Mouse (Mus musculus) urinary bladder, postnatal 0 days (tissue): Measurements from ENCODE around the gene Lrriq3. TPM values are rescaled to one million over a fixed set of nuclear protein-coding genes. Genes with fewer than 3 reads are reported as not detected.

Source experiments
- polyA plus RNA-seq: library from polyadenylated mRNA; unstranded; fragments of >200 nt; fragmentation: Nextera tagmentation; extraction: Ambion mirVana; gene quantifications from 2 replicates; pipeline ENCODE4 v1.2.1, GENCODE M21; 2015

Gene Lrriq3
- 0.67 and 0.81 TPM in 2 replicates for polyA plus RNA-seq

DNA sequence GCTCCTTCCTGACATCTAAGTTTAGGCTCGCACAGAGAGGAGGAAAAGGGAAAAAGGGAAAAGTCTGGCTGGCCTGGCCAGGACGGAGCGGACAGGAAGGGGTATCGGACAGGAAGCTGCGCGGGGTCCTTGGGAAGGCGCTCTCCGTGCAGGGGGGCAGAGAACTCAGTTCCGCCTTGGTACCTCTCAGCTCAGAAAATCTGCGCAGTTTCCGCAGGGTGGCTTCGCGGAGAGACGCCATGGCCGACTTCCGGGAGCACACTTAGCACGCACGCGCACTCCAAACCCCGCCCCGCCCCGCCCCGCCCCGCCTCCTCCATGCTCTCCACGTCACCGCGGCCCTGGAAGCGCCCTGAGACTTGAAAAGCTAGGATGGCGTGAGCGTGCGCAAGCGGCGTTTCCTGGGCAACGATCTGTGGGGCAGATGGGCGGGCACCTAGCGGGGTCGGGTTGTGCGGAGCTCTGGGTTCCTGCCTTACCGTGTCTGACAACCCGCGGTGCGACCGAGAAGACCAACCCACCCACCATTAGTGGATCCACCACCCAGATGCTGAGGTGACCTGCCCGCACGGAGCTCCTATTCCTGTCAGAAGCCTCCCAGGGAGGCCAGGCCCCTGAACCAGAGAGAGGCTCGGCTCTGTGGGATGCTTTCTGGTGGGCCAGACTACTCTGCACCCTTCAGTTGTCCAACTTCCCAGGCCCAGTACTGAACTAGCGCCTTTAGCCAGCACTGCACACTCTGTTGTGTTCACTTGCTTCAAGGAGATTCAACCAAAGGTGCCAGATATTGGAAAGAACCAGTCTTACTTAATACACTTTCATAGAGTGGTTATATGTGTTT lies at the start of gene Lrriq3, which contains the start of gene Fpgt:
Gene Lrriq3, plus strand, starts transcription at position 319 of the 841 bp plus-strand sequence.
Gene Fpgt, minus strand, starts transcription at position 288 of the 841 bp plus-strand sequence.

DNA sequence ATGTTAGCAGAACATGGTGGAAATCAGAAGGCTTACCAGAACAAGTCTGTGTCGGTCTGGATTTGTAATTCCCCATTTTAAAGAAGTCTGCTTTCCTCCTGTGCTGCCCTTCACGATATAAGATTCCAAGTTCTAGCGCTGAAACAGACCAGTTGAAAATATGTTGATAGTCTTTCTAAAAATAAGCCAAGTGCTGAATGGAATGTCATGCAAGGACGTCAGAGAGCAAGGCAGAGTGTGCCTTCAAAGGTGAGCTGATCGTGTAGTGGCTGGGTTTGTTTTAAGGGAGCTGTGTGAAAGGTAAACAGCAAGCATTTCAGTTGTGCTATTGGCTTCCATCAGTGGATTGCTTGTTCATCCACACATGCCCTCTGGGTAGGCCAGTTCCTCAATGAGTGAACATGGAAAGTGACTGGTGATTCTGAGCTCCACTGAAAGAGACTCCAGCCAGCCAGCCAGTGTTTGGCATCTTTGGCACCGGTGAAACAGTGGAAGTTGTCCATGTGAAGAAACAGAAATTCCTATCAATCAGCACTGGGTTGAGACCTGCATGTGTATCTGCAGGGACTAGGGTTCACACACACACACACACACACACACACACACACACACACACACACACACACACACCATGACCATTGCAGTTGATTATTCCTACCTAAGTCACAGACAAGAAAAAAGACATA lies 37.9 kb upstream of the Lrriq3 start, which contains the start of gene Tnni3k:
Gene Tnni3k, minus strand, starts transcription at position 177 of the 686 bp plus-strand sequence.

Other genes starting within 250 kb of the Lrriq3 start
- gene Tnni3k, start 38.0 kb upstream of the Lrriq3 start, polyA plus RNA-seq: 0.07 TPM in 1 of 2 replicates, not detected in the other
- 11.7 and 12.1 TPM in 2 replicates for gene Fpgt, start within 50 bp of the Lrriq3 start, polyA plus RNA-seq